Mouse (Mus musculus) cortical plate, adult 2 months (tissue): Measurements from ENCODE around the gene Zbtb24.

Experiments
- CTCF ChIP-seq: fragments of 200-500 bp; IDR thresholded peaks from 2 replicates; pipeline ENCODE4 v1.5.1; 2011; ENCODE audit warnings: mild to moderate bottlenecking, control low read depth, low read length; ENCODE audit not compliant: insufficient read depth; ENCODE audit errors: extremely low read depth
- POLR2A ChIP-seq: fragments of 200-500 bp; IDR thresholded peaks from 2 replicates; pipeline ENCODE4 v1.6.1; 2011; ENCODE audit warnings: mild to moderate bottlenecking, low read length, control low read depth; ENCODE audit not compliant: insufficient read depth; ENCODE audit errors: extremely low read depth

DNA sequence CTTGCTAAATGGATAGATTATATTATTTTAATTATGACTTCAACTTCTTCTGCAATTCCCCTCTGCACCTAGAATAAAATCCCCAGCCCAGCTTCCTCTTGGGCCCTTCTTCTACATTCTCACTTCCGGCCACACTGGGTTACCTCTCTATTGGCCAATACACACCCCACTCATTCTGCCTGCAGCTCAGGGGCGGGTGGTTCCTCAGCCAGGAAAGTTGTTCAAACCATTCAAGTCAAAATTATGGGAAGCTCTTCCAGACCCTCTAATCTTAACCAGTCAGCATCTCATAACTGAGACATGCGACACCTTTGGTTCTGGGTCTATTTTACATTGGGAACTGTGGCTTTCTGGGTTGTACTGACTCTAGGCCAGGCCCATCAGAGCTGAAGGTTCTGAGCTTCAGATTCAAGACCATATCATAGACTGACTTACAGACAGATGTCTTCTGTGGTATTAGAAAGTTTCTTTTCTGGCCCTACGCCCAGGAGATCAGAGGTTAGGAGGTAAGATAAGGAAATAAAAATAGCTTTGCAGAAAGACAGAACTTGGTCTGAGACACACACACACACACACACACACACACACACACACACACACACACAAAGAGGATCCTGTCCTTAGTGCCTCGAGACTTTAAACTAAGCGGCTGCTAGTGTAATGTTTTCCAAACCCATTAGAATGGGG lies 23.7 kb downstream of the Zbtb24 start:
- TF ChIP-seq CTCF: no peak
- no peak for TF ChIP-seq POLR2A
